Mouse (Mus musculus) heart, postnatal 25 days (tissue): Measurements from ENCODE around the gene Zfp213. TPM values are rescaled to one million over a fixed set of nuclear protein-coding genes. Genes with fewer than 3 reads are reported as not detected.
A peak's percentile ranks its signal among the peaks of the same experiment; 100 is the strongest.
"Not testable (repeated sequence)": the region's sequence is repeated elsewhere in the genome, so short reads cannot be mapped to it uniquely, and the experiment has no call there.

Source experiments
- DNase-seq: peaks from one replicate; pipeline ENCODE4 v3.0.0; 2022; ENCODE audit warnings: low spot score
- intact Hi-C: fragments of 180-260 bp; cut with DNase I; formaldehyde crosslinking; loops from one replicate; pipeline ENCODE4 v1.15.1; 2025
- total RNA-seq, 2 experiments: library from RNA; stranded (reverse); gene quantifications; 2 replicates each; pipeline ENCODE4 v1.2.3; 2021

Zfp213 gene
- total RNA-seq, 2 experiments from 2014 or later, result 4.7 to 6.2 TPM

- no peak for DNase-seq
- intact Hi-C loops, result loop anchor here (10.0 kb wide), 1 partner anchor 353 kb away; the partner anchor contains the start of gene Zfp40
Measured at GRCm38 (mm10) chr17:23547681-23548443, 16.2 kb downstream of the Zfp213 start.

GRCm38 (mm10) chr17:23546702-23547505, 17.1 kb downstream of the Zfp213 start:
- peak; percentile 65 for DNase-seq
- intact Hi-C loops, result loop anchor here (10.0 kb wide), 1 partner anchor 352 kb away; the partner anchor contains the start of gene Zfp40

- peak; percentile 62 for DNase-seq
- intact Hi-C loops, result loop anchor here (10.0 kb wide), 1 partner anchor 352 kb away; the partner anchor contains the start of gene Zfp40
Measured at GRCm38 (mm10) chr17:23546333-23546701, 17.7 kb downstream of the Zfp213 start.

GRCm38 (mm10) chr17:23545841-23546240, 18.2 kb downstream of the Zfp213 start:
- intact Hi-C loops, result loop anchor here (10.0 kb wide), 1 partner anchor 351 kb away; the partner anchor contains the start of gene Zfp40
- no peak for DNase-seq

GRCm38 (mm10) chr17:23544766-23545165, 19.3 kb downstream of the Zfp213 start:
- intact Hi-C loops, result loop anchor here (10.0 kb wide), 1 partner anchor 350 kb away; the partner anchor contains the start of gene Zfp40
- DNase-seq, result no peak

- intact Hi-C loops, result loop anchor here (10.0 kb wide), 1 partner anchor 349 kb away; the partner anchor contains the start of gene Zfp40
- no peak for DNase-seq
Measured at GRCm38 (mm10) chr17:23543983-23544382, 20.1 kb downstream of the Zfp213 start.

- intact Hi-C loops, result loop anchor here (10.0 kb wide), 1 partner anchor 349 kb away; the partner anchor contains the start of gene Zfp40
- DNase-seq, result no peak
Measured at GRCm38 (mm10) chr17:23543325-23543724, 20.7 kb downstream of the Zfp213 start.

- intact Hi-C loops, result loop anchor here (10.0 kb wide), 1 partner anchor 348 kb away; the partner anchor contains the start of gene Zfp40
- DNase-seq, result no peak
Measured at GRCm38 (mm10) chr17:23542835-23543234, 21.2 kb downstream of the Zfp213 start.

- no peak for DNase-seq
- intact Hi-C loops, result loop anchor here (10.0 kb wide), 1 partner anchor 347 kb away; the partner anchor contains the start of gene Zfp40
Measured at GRCm38 (mm10) chr17:23542004-23542720, 21.9 kb downstream of the Zfp213 start.

GRCm38 (mm10) chr17:23540605-23541475, 23.2 kb downstream of the Zfp213 start:
- no peak for DNase-seq
- intact Hi-C loops, result loop anchor here (10.0 kb wide), 1 partner anchor 346 kb away; the partner anchor contains the start of gene Zfp40

GRCm38 (mm10) chr17:23540106-23540505, 23.9 kb downstream of the Zfp213 start:
- DNase-seq, result no peak
- intact Hi-C loops, result loop anchor here (10.0 kb wide), 1 partner anchor 345 kb away; the partner anchor contains the start of gene Zfp40

GRCm38 (mm10) chr17:23539608-23540007, 24.4 kb downstream of the Zfp213 start:
- no peak for DNase-seq

GRCm38 (mm10) chr17:23538299-23539015, 25.6 kb downstream of the Zfp213 start:
- intact Hi-C loops, result no loop called here
- DNase-seq, result no peak

More at GRCm38 (mm10) chr17:23539608-23540007, 24.4 kb downstream of the Zfp213 start:
- intact Hi-C loops, result loop anchor here (10.0 kb wide), 1 partner anchor 345 kb away; the partner anchor contains the start of gene Zfp40

GRCm38 (mm10) chr17:23537554-23538255, 26.3 kb downstream of the Zfp213 start:
- DNase-seq, result no peak
- intact Hi-C loops, result no loop called here

- DNase-seq, intact Hi-C loops: not testable (repeated sequence)
Measured at GRCm38 (mm10) chr17:23535046-23535788, 28.8 kb downstream of the Zfp213 start.
